Mouse (Mus musculus) stomach, postnatal 0 days (tissue): ENCODE data around the gene Grk2. TPM values are rescaled to one million over a fixed set of nuclear protein-coding genes. Genes with fewer than 3 reads are reported as not detected.

Experiments
- ATAC-seq: fragments of 200-750 bp; cut with Nextera tagmentation; 2 replicates; pipeline ENCODE4 v1.8.0; 2017; ENCODE audit not compliant: low FRiP score, low TSS enrichment
- DNase-seq: peaks from one replicate; pipeline ENCODE4 v3.0.0-alpha.2; 2016; ENCODE audit warnings: low spot score
- H3K27ac ChIP-seq: fragments of 300-500 bp; sonication (generic); replicated peaks from 2 replicates; pipeline ENCODE4 v1.5.1; 2014; ENCODE audit warnings: mild to moderate bottlenecking, control low read depth
- H3K27me3 ChIP-seq: fragments of 300-500 bp; sonication (generic); 2 replicates; pipeline ENCODE4 v1.6.1; 2014; ENCODE audit warnings: low read length; ENCODE audit not compliant: control insufficient read depth, insufficient read depth
- H3K36me3 ChIP-seq: fragments of 300-500 bp; sonication (generic); 2 replicates; pipeline ENCODE4 v1.6.1; 2014; ENCODE audit warnings: low read length, mixed read lengths; ENCODE audit not compliant: control insufficient read depth, insufficient read depth
- H3K4me1 ChIP-seq: fragments of 300-500 bp; sonication (generic); replicated peaks from 2 replicates; pipeline ENCODE4 v1.6.1; 2014; ENCODE audit warnings: antibody characterized with exemption; ENCODE audit not compliant: control insufficient read depth, insufficient read depth
- H3K4me2 ChIP-seq: fragments of 300-500 bp; sonication (generic); replicated peaks from 2 replicates; pipeline ENCODE4 v1.6.1; 2014; ENCODE audit warnings: low read depth, mild to moderate bottlenecking, control low read depth, moderate library complexity
- H3K4me3 ChIP-seq: fragments of 300-500 bp; sonication (generic); 2 replicates; pipeline ENCODE4 v1.5.1; 2014; ENCODE audit warnings: low read depth, low read length, control low read depth
- H3K9ac ChIP-seq: fragments of 300-500 bp; sonication (generic); 2 replicates; pipeline ENCODE4 v1.6.1; 2014; ENCODE audit warnings: mild to moderate bottlenecking, low read length, control low read depth, mixed read lengths
- H3K9me3 ChIP-seq: fragments of 300-500 bp; sonication (generic); 2 replicates; pipeline ENCODE4 v1.6.1; 2016; ENCODE audit warnings: low read length; ENCODE audit not compliant: control insufficient read depth
- CTCF ChIP-seq: IDR thresholded peaks from 2 replicates; pipeline ENCODE4 v1.5.1; 2016; ENCODE audit warnings: antibody characterized with exemption, low read depth, mild to moderate bottlenecking, moderate library complexity
- EP300 ChIP-seq: optimal IDR thresholded peaks from 2 replicates; pipeline ENCODE3; 2016; ENCODE audit warnings: antibody characterized with exemption
- WGBS: fragments of 180-500 bp; shearing (Covaris S2); extraction: QIAGEN DNeasy Blood & Tissue Kit; methylation state at CpG from one replicate; pipeline ENCODE4 v1.1.7; 2014; 5-methylcytosine and 5-hydroxymethylcytosine counted together
- polyA plus RNA-seq: library from polyadenylated mRNA; unstranded; fragments of >200 nt; fragmentation: Nextera tagmentation; extraction: Ambion mirVana; gene quantifications from 2 replicates; pipeline ENCODE4 v1.2.1, GENCODE M21; 2015

Grk2 gene
- 19.3 and 25.5 TPM in 2 replicates for polyA plus RNA-seq

- H3K9ac ChIP-seq = peak within 1 kb of the TSS; percentile 93
- H3K9me3 ChIP-seq = no peaks in the 10 kb centered on the region
- H3K4me3 ChIP-seq = peak within 1 kb of the TSS; percentile 94
- DNase-seq = peak; percentile 87
- 0% methylated on average over 4 of the region's 46 CpGs for WGBS
- ATAC-seq = peak; percentile 81
- H3K27ac ChIP-seq = peak within 1 kb of the TSS; percentile 95
- peak within 1 kb of the TSS; percentile 88 for H3K4me2 ChIP-seq
- H3K27me3 ChIP-seq = no peaks in the 10 kb centered on the region
- no peak for TF ChIP-seq EP300
- peak; percentile 71 for TF ChIP-seq CTCF
- H3K36me3 ChIP-seq = no peaks in the 10 kb centered on the region
- peaks cover 14% of the 10 kb centered on the region for H3K4me1 ChIP-seq
Measured at GRCm38 (mm10) chr19:4306190-4306577, at the start of gene Grk2. TSS of gene Grk2 (minus strand) at chr19:4306222.

- ATAC-seq = no peak
- TF ChIP-seq CTCF (no peak), EP300 (no peak)
- H3K9ac ChIP-seq = no peak overlapping the region
Measured at GRCm38 (mm10) chr19:4349455-4349854, 43.4 kb upstream of the Grk2 start.

GRCm38 (mm10) chr19:4346479-4346878 lies 40.5 kb upstream of the Grk2 start:
- DNase-seq (no peak), ATAC-seq (no peak)
- no peak for TF ChIP-seq EP300
- no peak for TF ChIP-seq CTCF
- Histone ChIP-seq H3K27me3 (no peaks in the 10 kb centered on the region), H3K9ac (no peak overlapping the region), H3K27ac (no peak overlapping the region), H3K36me3 (peaks cover 21% of the 10 kb centered on the region), H3K4me3 (no peak overlapping the region), H3K4me1 (no peaks in the 10 kb centered on the region), H3K9me3 (no peaks in the 10 kb centered on the region), H3K4me2 (no peak overlapping the region)
- WGBS = 80% methylated on average over 1 of the region's 1 CpGs

More at GRCm38 (mm10) chr19:4349455-4349854, 43.4 kb upstream of the Grk2 start:
- Histone ChIP-seq H3K4me1 (no peaks in the 10 kb centered on the region), H3K4me3 (no peak overlapping the region), H3K9me3 (no peaks in the 10 kb centered on the region), H3K36me3 (peaks cover 14% of the 10 kb centered on the region; the same call in 1 of the 2 replicates), H3K27me3 (no peaks in the 10 kb centered on the region), H3K4me2 (no peak overlapping the region), H3K27ac (no peak overlapping the region)
- 82% methylated on average over 2 of the region's 2 CpGs for WGBS
- no peak for DNase-seq

GRCm38 (mm10) chr19:4338162-4338561 lies 32.1 kb upstream of the Grk2 start:
- Histone ChIP-seq H3K9ac (no peak overlapping the region), H3K36me3 (peaks cover 9% of the 10 kb centered on the region; the same call in 1 of the 2 replicates), H3K27ac (no peak overlapping the region), H3K27me3 (no peaks in the 10 kb centered on the region), H3K4me1 (0 out of 2 replicates have a peak, but pooled peaks cover 2% of the 10 kb centered on the region), H3K4me3 (no peak overlapping the region), H3K4me2 (no peak overlapping the region), H3K9me3 (no peaks in the 10 kb centered on the region)
- DNase-seq = peak; percentile 59
- no peak; the same call in 1 of the 2 replicates for ATAC-seq
- TF ChIP-seq CTCF (peak; percentile 88), EP300 (no peak)
- 22% methylated on average over 2 of the region's 2 CpGs for WGBS

GRCm38 (mm10) chr19:4333791-4334190 lies 27.8 kb upstream of the Grk2 start:
- Histone ChIP-seq H3K27ac (peak overlapping the region; percentile 92), H3K4me3 (peak overlapping the region; percentile 50), H3K36me3 (0 out of 2 replicates have a peak, but pooled peaks cover 5% of the 10 kb centered on the region), H3K9ac (peak overlapping the region; percentile 72), H3K27me3 (no peaks in the 10 kb centered on the region), H3K4me2 (peak overlapping the region; percentile 73), H3K9me3 (no peaks in the 10 kb centered on the region), H3K4me1 (peaks cover 2% of the 10 kb centered on the region; the same call in 1 of the 2 replicates)
- ATAC-seq (peak; percentile 98), DNase-seq (peak; percentile 97)
- TF ChIP-seq CTCF = peak; percentile 32
- no peak for TF ChIP-seq EP300
- WGBS = under 1% methylated on average over 16 of the region's 16 CpGs

GRCm38 (mm10) chr19:4333100-4333775 lies 27.2 kb upstream of the Grk2 start:
- under 1% methylated on average over 13 of the region's 13 CpGs for WGBS
- Histone ChIP-seq H3K9ac (peak overlapping the region; percentile 72), H3K27me3 (no peaks in the 10 kb centered on the region), H3K36me3 (0 out of 2 replicates have a peak, but pooled peaks cover 6% of the 10 kb centered on the region), H3K4me1 (peaks cover 2% of the 10 kb centered on the region; the same call in 1 of the 2 replicates), H3K4me2 (peak overlapping the region; percentile 73), H3K27ac (peak overlapping the region; percentile 92), H3K4me3 (peak overlapping the region; percentile 50), H3K9me3 (no peaks in the 10 kb centered on the region)
- TF ChIP-seq CTCF = no peak
- TF ChIP-seq EP300 = no peak
- DNase-seq = peak; percentile 56
- peak; percentile 47 for ATAC-seq
